Mouse (Mus musculus) layer of hippocampus, adult 2 months (tissue): Measurements from ENCODE around the gene Scamp3. TPM values are rescaled to one million over a fixed set of nuclear protein-coding genes. Genes with fewer than 3 reads are reported as not detected.

Experiments
- DNase-seq, 2 experiments: peaks; one replicate each; pipeline ENCODE4 v3.0.0; 2022; ENCODE audit warnings: low spot score in 2 of 2
- H3K27ac ChIP-seq: fragments of 200-600 bp; 2 replicates; pipeline ENCODE4 v1.8.1; 2022
- H3K4me3 ChIP-seq: fragments of 200-600 bp; 2 replicates; pipeline ENCODE4 v1.8.1; 2022; ENCODE audit warnings: mild to moderate bottlenecking
- CTCF ChIP-seq: fragments of 200-600 bp; conservative IDR thresholded peaks from 2 replicates; pipeline ENCODE4 v1.8.1; 2022; ENCODE audit warnings: antibody characterized with exemption, mild to moderate bottlenecking, moderate library complexity
- long read RNA-seq, 2 experiments: library from polyadenylated mRNA; stranded (forward); transcript quantifications; one replicate each; pipeline ENCODE4 v2.0.0; 2021; ENCODE audit warnings: borderline mapping rate in 2 of 2
- total RNA-seq, 2 experiments: library from RNA; stranded (reverse); gene quantifications; 2 replicates each; pipeline ENCODE4 v1.2.3; 2021

Gene Scamp3
- total RNA-seq, result 10 to 100 TPM; 67.1 to 69.0 TPM
- long read RNA-seq, experiment 1, transcript Scamp3-203 (9 exons, 1,475 nt), result minor isoform, 17 of 52 reads
- long read RNA-seq, experiment 1, transcript Scamp3-201 (9 exons, 1,489 nt), result major isoform, 23 of 52 reads
- long read RNA-seq, experiment 1, partial matches to known transcripts, result 2 of 52 reads
- long read RNA-seq, experiment 1, other reads (novel, unspliced or antisense), result 10 of 52 reads
- long read RNA-seq, experiment 2, transcript Scamp3-201 (9 exons, 1,489 nt), result major isoform, 38 of 67 reads
- long read RNA-seq, experiment 2, transcript Scamp3-203 (9 exons, 1,475 nt), result minor isoform, 23 of 67 reads
- long read RNA-seq, experiment 2, partial matches to known transcripts, result 2 of 67 reads
- long read RNA-seq, experiment 2, other reads (novel, unspliced or antisense), result 4 of 67 reads

DNA sequence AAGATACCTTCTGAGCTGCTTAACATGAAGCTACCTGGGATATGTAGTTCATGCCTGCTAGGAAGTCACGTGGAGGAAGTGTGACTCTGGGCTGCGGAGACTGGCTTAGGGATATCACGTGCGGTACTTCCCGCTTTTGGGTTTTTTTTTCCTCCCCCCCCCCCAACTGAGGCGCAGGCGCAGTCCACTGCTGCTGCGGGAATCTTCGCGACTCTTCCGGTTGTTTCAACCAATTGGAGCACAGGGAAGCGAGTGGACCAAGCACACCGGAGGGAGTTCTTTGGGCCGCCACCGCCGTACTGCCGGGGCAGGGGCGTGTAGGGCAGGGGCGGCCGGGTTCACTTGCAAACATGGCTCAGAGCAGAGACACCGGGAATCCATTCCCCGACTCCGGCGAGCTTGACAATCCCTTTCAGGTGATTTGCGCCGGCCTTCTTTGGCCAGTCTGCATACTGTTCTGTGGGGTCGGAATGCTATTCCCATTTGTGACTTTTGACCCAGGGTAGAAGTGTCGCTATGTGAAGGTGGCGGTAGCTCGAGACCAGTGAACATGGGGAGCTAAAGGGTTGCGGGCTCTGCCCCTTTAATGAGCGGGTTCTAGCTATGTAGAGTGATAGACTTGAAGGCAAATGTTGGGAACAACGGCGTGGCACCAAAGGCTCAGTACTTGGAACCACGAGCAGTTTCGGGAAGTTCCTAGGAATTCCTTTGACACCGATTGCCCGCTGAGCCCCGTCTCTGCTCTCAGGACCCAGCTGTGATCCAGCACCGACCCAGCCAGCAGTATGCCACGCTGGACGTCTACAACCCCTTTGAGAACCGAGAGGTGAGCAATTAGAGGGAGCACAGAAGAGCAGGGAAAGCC is at the start of gene Scamp3:
TSS of gene Scamp3 (plus strand) at position 232 of the 865 bp plus-strand sequence.
- Histone ChIP-seq H3K27ac (peak within 1 kb of the TSS; percentile 87), H3K4me3 (peak within 1 kb of the TSS; percentile 97)
- DNase-seq, result peak; percentile 83 to 93
- TF ChIP-seq CTCF, result no peak

DNA sequence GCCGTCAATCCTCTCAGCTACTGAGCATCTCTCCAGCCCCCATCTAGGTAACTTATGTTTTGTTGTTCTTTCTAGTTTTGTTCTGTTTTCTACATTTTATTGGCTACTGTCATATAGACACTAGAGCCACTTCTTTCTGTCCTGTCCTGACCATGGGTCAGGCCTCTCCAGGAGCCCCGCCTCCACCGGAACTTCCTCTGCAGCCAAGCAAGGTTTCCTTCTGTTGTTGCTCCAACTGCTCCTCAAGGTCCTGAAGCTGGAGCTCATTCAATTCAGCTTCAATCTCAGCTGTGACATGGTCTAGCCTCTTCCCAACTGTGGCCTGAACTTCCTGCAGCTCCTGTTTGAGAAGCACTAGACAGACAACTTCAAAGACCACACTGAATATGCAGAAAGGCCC is 47.4 kb upstream of the Scamp3 start:
- no peak for DNase-seq
- TF ChIP-seq CTCF, result no peak
- Histone ChIP-seq H3K4me3 (no peak overlapping the region), H3K27ac (no peak overlapping the region)

DNA sequence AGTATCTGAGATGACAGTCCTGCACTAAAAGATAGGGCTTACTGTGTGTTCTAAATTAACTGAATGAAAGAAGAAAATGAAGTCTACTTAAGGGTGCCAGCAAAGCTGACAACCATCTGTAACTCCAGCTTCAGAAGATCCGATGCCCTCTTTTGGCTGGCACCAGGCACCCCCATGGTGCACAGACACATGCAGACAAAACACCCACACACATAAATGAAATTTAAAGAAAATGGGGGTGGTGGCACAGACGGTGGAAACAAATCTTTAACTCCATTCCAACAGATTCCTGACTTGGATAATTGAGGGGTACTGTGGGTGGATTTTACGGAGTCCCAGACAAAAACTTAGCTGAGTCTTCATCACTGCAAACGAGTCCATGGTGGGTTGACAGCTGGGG is 45.5 kb upstream of the Scamp3 start:
- TF ChIP-seq CTCF, result no peak
- H3K27ac ChIP-seq, result peak overlapping the region; percentile 14; the same call in 1 of the 2 replicates
- DNase-seq, result peak; percentile 52 to 82
- H3K4me3 ChIP-seq, result peak overlapping the region; percentile 55; the same call in 1 of the 2 replicates

- peak; percentile 41 to 57 for DNase-seq
- Histone ChIP-seq H3K27ac (peak overlapping the region; percentile 63), H3K4me3 (peak overlapping the region; percentile 55)
- peak; percentile 68 for TF ChIP-seq CTCF
Observed at GRCm38 (mm10) chr3:89132285-89133062, 44.8 kb upstream of the Scamp3 start.

GRCm38 (mm10) chr3:89133063-89133450 is 44.2 kb upstream of the Scamp3 start:
- no peak for TF ChIP-seq CTCF
- Histone ChIP-seq H3K4me3 (no peak overlapping the region), H3K27ac (peak overlapping the region; percentile 63; the same call in 1 of the 2 replicates)
- no peak for DNase-seq

- Histone ChIP-seq H3K4me3 (no peak overlapping the region), H3K27ac (no peak overlapping the region)
- no peak for TF ChIP-seq CTCF
- no peak for DNase-seq
Observed at GRCm38 (mm10) chr3:89133752-89134151, 43.5 kb upstream of the Scamp3 start.

- DNase-seq, result no peak
- H3K4me3 ChIP-seq, result no peak within 1 kb of the TSS
- no peak for TF ChIP-seq CTCF
Observed at GRCm38 (mm10) chr3:89135958-89136357, 41.3 kb upstream of the Scamp3 start, which contains the start of gene Pklr. Pklr (plus strand) TSS chr3:89136142.

DNA sequence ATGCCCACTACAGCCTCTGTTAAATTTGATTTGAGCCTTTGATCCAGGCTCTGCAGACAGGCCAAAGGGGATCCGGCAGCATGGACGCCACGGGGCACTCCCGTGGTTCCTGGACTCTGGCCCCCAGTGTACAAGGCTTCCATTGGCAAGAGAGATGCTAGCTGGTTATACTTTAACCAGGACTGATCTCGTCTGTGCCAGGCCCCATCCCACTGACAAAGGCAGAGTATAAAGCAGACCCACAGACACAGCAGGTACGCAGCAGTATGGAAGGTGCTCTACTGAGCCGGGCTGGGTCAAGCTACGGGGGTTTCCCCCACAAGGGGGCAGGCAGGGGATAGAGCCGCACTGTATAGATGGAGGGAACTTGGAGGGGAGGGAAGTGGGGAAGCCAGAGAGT is 40.9 kb upstream of the Scamp3 start:
- Histone ChIP-seq H3K27ac (no peak overlapping the region), H3K4me3 (no peak overlapping the region)
- DNase-seq, result no peak
- no peak for TF ChIP-seq CTCF

More at GRCm38 (mm10) chr3:89135958-89136357, 41.3 kb upstream of the Scamp3 start, which contains the start of gene Pklr:
- H3K27ac ChIP-seq, result no peak within 1 kb of the TSS

- TF ChIP-seq CTCF, result no peak
- H3K27ac ChIP-seq, result no peak overlapping the region
- H3K4me3 ChIP-seq, result no peak overlapping the region
- DNase-seq, result no peak
Observed at GRCm38 (mm10) chr3:89144821-89145220, 32.5 kb upstream of the Scamp3 start.

DNA sequence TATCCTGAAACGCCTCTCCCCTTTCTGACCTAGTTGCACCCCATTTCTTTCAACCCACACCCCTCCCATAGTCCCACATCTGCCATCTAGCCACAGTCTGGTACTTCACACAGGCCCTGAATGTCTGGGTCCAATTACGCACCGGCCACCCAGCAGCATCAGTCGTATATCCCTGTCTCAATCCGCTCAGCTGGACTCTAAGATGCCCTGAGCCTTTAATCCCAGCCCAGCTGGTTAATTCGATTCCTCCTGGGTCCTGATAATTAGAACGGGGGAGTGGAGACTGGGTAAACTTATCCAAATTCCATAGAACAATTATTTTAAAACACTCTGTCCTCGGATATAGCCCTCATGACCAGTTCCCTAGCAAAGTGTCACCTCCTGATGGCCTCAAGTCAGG is 31.7 kb upstream of the Scamp3 start:
- no peak for TF ChIP-seq CTCF
- no peak for DNase-seq
- no peak overlapping the region for H3K27ac ChIP-seq
- H3K4me3 ChIP-seq, result no peak overlapping the region

GRCm38 (mm10) chr3:89147101-89147978 is 29.9 kb upstream of the Scamp3 start:
- Histone ChIP-seq H3K27ac (no peak overlapping the region), H3K4me3 (no peak overlapping the region)
- no peak for TF ChIP-seq CTCF
- DNase-seq, result no peak

DNA sequence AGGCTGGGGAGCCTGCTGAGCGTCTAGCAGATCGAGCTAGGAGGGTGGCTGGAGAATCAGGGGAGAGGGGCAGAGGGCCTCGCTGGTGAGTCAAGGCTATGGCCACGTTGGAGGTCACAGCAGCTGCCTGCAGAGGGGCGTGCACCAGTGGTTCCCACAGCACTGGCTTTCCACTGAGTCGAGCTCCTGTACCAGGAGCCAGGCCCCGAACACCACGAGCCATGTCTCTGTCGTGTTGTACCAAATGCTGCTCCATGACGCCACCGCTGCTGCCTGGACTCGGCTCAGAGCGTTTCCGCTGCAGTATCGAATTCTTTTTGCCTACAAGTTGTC is 29.3 kb upstream of the Scamp3 start:
- no peak for TF ChIP-seq CTCF
- DNase-seq, result no peak
- Histone ChIP-seq H3K4me3 (no peak overlapping the region), H3K27ac (no peak overlapping the region)
